Mouse (Mus musculus): ENCODE measurements around the gene Gm17657.

The Gm17657 gene

DNA sequence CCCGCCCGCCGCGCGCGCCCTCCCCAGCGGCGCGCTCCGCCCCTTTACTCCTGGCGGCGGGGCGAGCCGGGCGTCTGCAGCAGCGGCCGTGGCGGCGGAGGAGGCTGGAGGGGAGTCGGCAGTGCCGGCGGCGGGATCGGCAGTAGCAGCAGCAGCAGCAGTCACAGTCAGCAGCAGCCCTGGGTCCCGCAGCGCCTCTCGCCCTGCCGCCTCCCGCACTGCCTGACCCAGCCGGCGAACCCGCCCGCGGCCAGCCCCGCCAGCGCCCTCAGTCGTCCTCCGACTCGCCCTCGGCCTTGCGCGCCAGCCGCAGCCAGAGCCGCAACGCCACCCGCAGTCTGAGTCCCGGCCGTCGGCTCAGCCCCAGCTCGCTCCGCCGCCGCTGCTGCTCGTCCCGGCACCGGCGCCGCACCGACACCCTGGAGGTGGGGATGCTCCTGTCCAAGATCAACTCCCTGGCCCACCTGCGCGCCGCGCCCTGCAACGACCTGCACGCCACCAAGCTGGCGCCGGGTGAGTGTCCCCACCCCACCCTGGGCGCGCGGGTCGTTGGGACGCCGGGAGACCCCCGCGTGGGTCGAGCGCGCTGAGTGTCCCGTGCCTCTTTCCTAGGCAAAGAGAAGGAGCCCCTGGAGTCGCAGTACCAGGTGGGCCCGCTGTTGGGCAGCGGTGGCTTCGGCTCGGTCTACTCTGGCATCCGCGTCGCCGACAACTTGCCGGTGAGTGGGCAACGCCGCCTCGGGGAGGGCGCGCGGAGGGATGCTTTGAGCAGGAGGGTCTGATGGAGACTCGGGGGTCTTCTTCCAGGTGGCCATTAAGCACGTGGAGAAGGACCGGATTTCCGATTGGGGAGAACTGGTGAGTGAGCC lies 58.5 kb downstream of the Gm17657 start, which contains the start of gene Pim1:
Pim1 (plus strand) TSS at position 41 of the 869 bp plus-strand sequence.
- in situ Hi-C loops (cut with MboI; ENCODE audit: unreplicated experiment in 2 of 2) = loop anchor here (5.0 kb wide), 1 partner anchor 94 kb away; no protein-coding TSS in a partner anchor

DNA sequence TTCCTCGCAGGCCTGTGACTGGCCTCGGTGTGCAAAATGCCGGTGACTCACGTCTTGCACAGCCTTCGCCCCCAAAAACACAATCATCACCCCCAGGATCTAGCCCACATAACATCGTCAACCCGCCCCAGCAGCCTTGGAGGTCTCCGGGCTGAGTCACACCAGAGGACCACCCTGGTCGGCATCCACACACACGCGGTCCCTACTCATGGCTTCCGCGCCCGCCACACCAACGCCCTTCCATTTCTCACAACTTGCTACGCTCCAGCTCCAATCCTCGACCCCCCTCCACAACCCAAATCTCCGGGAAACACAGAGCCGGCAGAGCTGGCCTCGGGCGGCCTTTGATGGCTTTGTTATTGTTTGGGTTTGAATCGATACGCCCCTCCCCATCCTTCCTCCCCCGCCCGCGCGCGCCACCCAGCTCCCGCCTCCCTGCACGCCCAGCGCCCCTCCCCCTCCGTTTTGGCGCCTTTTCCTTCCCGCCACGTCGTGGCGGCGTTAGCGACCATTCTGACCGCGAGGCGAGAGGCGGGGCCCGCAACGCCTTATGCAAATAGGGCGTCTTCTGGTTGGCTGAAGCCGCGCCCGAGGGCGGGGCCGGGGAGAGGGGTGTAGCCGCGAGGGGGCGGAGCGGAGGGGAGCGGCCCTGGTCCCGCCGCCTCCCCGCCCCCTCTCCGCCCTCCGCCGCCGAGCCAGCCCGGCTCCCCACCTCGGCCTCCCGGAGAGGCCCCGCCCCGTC lies 59.3 kb downstream of the Gm17657 start:
- in situ Hi-C loops (cut with MboI; ENCODE audit: unreplicated experiment in 2 of 2) = loop anchor here (5.0 kb wide), 2 partner anchors 53 to 93 kb away; no protein-coding TSS in a partner anchor

DNA sequence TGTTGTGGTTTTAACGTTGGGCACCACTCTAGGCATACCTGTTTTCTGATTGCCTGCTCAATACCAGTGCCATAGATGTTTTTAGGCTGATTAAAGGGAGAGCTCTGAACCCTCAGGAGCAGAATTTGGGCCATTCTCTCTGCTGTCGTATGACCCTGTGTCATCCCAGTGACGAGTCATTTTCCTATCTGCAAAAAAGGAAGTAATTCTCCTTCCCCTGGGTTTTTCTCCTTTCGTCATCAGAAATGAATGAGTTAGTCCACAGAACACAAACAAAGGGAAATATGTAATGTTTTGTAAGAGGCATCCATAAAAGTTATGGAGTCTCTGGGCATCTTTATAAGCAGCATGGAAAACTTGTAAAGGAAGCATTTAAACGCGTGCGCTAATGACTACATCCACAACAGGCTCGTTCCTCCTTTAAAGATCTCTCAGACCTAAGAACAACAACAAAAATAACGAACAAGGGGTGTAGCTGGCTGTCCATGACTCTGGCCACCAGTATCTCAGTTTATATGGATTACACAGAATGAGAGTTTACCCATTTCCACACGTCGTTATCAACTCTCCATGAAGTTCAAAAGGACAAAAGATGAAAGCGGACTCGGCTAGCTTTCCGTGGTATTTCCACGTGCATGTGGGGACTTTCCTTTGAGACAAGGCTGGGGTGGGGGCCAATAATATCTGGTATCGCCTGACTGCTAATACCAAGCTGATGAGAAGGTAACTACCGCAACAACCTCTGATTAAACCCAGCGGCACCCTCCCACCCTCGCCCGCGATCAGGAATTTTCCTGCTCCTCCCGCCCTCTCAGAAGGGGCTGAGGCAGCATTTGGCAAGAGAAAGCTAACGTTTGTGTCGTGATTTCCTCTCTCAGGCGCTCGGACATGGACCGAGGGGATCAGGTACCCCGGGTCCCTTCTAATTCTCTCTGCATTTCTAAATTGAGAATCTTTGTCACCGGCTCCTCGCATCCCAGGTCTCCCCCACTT lies 60.2 kb downstream of the Gm17657 start:
- in situ Hi-C loops (cut with MboI; ENCODE audit: unreplicated experiment in 2 of 2) = loop anchor here in 1 of 2 experiments (5.0 kb wide), 1 partner anchor 52 kb away; no protein-coding TSS in a partner anchor

DNA sequence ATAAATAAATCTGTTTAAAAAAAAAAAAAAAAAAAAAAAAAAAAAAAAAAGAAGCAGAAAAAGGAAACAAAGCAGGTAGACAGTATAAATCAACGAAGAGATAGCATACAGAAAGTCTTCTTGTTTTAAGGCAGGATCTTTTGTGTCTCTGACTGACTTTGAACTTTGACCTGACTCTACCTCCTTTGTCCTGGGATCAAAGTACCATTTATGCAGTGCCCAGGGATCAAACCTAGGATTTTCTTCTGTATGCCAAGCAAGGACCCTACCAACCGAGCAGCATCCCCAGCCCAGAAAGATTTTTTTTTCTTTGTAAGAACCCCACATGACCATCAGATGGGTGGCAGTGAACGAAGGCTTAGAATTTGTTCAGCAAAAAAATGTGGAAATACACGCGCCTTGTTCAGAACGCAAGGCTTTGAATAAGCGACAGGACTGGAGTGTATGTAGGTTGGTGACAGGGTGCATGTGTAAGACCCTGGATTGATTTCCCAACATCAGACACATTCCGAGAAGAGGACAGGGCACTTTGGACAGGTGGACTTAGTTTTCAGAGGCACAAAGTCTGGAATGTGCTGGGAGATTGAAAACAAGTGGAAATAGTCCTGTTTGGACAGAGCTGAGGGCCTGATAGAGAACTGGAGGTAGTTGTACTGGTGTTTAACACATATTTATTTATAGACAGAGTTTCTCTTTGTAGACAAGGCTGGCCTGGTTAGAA lies 61.0 kb downstream of the Gm17657 start:
- in situ Hi-C loops (cut with MboI; ENCODE audit: unreplicated experiment in 2 of 2) = loop anchor here in 1 of 2 experiments (5.0 kb wide), 1 partner anchor 51 kb away; no protein-coding TSS in a partner anchor

DNA sequence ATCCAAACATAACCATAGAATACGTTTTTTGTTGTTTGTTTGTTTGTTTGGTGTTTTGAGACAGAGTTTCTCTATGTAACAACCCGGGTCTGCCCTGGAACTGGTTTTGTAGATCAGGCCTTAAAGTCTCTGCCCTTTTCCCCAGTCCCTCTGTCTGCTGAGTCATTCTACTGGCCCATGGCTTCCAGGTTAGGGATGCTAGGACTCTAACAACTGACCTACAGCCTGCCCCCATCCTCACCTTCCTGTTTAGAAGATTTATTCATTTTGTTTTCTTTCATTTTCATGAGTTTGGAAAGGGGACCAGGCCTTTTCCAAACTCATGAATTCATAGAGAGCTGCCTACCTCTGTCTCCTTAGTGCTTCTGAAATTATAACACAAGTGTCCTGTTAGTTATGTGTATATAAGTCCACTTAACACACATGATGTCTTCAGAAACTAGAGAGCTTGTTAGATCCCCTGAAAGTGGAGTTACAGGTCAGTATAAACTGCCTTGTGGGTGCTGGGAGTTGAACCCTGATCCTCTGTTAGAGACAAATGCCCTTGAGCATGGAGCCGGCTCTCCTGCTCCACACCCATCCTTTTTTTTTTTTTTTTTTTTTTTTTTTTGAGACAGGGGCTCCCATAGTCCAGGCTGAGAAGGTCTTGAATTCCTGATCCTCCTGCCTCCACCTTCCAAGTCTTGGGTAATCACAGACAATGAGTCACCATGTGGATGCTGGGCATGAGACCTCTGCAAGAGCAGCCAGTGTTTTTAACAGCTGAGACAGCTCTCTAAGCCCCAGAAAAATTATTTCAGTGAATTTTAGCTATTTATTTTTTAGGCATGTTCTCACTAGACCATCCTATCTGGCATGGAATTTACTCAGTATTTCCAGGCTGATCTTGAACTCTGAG lies 63.9 kb downstream of the Gm17657 start:
- in situ Hi-C loops (cut with MboI; ENCODE audit: unreplicated experiment in 2 of 2) = loop anchor here in 1 of 2 experiments (5.0 kb wide), 1 partner anchor 48 kb away; no protein-coding TSS in a partner anchor

DNA sequence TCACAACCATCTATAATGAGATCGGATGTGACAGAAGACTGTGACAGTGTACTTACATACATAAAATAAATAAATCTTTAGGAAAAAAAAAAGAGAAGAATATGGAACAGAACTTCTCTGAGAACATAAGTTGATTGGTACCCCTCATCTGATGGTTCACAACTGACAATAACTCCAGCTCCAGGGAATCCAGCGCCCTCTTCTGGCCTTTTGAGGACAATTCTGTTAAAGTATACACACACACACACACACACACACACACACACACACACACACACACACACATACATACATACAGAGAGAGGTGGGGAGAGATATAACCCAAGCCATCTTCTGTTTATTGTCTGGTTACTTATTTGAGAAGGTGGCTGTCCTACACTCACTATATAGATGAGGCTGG lies 65.0 kb downstream of the Gm17657 start:
- in situ Hi-C loops (cut with MboI; ENCODE audit: unreplicated experiment in 2 of 2) = loop anchor here in 1 of 2 experiments (5.0 kb wide), 1 partner anchor 37 kb away; no protein-coding TSS in a partner anchor

DNA sequence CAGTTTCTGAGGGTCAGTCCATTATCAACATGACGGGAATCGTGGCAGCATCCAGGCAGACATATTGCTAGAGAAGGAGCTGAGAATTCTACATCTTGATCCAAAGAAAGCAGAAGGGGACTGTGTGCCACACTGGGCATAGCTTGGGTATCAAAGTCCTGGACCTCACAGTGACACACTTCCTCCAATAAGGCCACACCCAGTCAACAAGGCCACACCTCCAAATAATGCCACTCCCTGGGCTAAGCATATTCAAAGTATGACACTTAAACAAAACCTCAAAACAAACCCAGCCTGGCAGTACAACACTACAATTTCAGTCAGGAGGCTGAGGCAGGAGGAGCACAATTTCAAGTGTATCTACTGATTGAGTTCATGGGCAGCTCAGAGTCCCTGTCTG lies 66.2 kb downstream of the Gm17657 start:
- in situ Hi-C loops (cut with MboI; ENCODE audit: unreplicated experiment in 2 of 2) = loop anchor here in 1 of 2 experiments (5.0 kb wide), 1 partner anchor 36 kb away; no protein-coding TSS in a partner anchor

DNA sequence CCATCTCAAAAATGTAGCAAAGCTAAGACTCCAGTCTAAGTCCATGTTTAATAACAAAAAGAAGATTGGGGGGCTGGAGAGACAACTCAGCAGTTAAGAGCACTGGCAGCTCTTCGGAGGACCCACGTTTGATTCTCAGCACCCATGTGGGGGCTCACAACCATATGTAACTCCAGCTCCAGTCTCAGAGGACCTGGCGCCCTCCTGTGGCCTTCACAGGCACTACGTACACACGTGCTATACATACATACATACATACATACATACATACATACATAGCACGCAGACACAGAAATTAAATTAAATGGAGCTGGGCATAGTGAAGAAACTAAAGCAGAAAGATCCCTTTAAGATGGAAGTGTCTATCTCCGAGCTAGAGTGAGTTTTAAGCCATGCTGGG lies 66.8 kb downstream of the Gm17657 start:
- in situ Hi-C loops (cut with MboI; ENCODE audit: unreplicated experiment in 2 of 2) = loop anchor here in 1 of 2 experiments (5.0 kb wide), 1 partner anchor 35 kb away; no protein-coding TSS in a partner anchor

DNA sequence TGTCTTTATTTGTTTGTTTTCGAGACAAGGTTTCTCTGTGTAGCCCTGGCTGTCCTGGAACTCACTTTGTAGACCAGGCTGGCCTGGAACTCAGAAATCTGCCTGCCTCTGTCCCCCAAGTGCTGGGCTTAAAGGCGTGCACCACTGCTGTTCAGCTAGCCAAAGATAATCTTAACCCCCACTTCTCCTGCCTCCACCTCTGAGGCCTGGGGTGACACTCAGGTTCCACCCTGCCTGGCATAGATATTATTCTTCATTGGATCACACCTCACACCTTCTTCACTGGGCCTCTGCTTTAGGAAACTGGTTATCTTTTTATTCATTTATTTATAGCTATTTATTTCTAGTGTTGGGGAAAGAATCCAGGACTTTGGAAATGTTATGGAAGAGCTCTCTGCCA lies 69.2 kb downstream of the Gm17657 start:
- in situ Hi-C loops (cut with MboI; ENCODE audit: unreplicated experiment in 2 of 2) = loop anchor here in 1 of 2 experiments (5.0 kb wide), 1 partner anchor 33 kb away; no protein-coding TSS in a partner anchor

DNA sequence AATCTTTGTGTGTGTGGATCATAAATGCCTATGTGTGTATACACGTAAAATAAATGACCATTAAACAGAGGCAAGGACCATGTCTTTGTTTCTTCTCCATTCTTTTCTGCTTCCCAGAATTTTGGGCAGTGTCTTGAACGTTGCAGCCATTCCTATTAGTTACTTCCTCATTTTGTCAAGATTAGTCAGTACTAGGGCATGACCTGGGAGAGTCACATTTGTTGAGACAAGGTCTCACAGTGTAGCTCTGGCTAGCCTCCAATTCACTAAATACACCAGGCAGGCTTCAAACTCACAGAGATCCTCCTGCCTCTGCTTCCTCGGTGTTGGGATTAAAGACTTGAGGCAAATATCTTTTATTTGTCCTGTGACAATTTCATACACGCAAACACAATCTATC lies 71.2 kb downstream of the Gm17657 start:
- in situ Hi-C loops (cut with MboI; ENCODE audit: unreplicated experiment in 2 of 2) = no loop called here

DNA sequence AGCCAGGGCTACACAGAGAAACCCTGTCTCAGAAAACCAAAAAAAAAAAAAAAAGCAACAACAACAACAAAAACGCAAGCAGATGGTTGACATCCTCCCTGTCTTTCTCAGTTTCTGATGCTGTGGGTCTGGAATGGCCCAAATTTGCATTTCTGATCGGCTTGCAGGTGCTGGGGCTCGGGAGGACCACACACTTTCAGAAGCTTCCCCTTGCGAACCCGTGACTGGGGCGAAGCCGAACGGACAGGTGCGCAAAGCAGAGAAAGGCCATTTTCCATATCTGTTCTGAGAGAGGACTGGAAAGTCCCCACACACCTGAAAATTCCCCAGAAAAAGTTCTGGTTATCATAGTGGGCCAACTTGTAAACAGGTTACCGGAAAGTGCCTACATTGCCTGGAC lies 72.1 kb downstream of the Gm17657 start:
- in situ Hi-C loops (cut with MboI; ENCODE audit: unreplicated experiment in 2 of 2) = no loop called here

DNA sequence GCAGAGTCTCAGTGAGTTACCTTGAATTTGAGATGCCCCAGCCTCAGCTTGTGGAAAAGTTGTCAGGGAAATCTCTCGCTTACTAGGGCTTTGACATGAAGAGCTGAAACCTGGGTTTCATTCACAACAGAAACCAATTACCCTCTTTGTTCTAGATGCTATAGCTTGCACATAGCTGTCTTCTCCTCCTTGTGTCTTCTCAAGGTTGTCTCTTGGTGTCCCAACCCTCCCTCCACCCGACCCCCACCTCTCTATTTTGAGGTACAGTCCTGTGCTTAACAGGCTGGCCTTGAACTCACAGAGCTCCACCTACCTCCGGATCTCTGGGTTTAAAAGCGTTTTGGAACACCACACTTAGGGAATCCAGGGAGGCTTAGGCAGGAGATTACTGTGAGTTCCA lies 73.0 kb downstream of the Gm17657 start:
- in situ Hi-C loops (cut with MboI; ENCODE audit: unreplicated experiment in 2 of 2) = no loop called here

DNA sequence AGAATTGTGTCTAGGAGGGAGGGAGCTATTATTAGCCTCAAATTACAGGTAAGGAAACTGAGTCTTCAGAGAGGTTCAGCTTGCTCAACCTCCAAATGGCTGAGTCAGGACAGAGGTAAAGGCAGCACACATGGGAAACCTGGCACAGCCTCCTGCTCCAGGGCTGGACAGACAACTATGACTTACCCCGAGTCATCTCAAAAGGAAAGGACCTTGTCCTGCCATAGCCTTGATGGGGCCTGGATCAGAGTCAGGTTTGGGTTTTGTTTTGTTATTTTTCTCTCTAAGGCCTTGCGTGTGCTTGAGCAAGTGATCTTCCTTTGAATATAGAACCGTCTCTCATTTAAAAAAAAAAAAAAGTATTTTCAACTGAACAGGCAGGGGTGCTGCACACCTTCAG lies 74.3 kb downstream of the Gm17657 start:
- in situ Hi-C loops (cut with MboI; ENCODE audit: unreplicated experiment in 2 of 2) = no loop called here

DNA sequence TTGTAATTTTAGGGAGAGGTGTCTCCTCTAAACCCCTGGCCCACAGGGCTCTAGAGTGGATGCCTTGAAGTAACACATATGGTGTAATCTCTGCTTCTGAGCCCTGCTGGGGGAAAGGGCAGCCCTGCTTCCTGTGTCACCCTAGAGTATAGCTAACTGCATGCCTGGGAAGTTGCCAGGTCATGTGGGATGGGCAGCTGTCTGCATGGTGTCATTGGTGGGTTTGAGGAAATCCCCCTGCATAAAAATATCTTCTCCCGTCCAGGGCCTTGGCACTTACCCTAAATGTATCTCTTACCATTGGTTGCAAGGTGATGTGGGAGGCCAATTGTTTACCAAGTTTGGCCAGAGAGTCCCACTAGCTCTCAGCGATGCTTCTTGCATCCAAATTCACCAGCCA lies 75.4 kb downstream of the Gm17657 start:
- in situ Hi-C loops (cut with MboI; ENCODE audit: unreplicated experiment in 2 of 2) = no loop called here

DNA sequence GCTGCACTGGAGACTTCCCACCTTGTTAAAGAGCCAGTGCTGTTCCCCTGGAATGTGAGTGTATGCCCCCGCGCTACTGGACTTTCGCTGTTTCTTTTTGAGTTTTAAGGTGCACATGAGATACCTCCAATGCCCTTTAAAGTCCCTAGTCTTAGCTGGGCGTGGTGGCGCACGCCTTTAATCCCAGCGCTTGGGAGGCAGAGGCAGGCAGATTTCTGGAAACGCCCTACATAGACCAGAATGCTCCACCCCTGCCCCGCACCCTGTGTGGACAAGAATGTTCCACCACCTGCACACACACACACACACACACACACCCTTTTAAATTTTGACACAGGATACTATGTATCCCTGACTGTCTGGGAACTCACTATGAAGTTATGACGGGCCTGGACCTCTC lies 76.0 kb downstream of the Gm17657 start:
- in situ Hi-C loops (cut with MboI; ENCODE audit: unreplicated experiment in 2 of 2) = no loop called here
